Mouse (Mus musculus) cerebellum, adult 11-12 months (tissue): ENCODE data around the gene Tcf7l2.
A peak's percentile ranks its signal among the peaks of the same experiment; 100 is the strongest.

Source experiments
- DNase-seq: peaks from one replicate; pipeline ENCODE4 v3.0.0; 2022

Gene Tcf7l2

GRCm38 (mm10) chr19:55741439-55741928, at the start of gene Tcf7l2:
TSS of gene Tcf7l2 (plus strand) at chr19:55741820.
- peak; percentile 16 for DNase-seq

DNA sequence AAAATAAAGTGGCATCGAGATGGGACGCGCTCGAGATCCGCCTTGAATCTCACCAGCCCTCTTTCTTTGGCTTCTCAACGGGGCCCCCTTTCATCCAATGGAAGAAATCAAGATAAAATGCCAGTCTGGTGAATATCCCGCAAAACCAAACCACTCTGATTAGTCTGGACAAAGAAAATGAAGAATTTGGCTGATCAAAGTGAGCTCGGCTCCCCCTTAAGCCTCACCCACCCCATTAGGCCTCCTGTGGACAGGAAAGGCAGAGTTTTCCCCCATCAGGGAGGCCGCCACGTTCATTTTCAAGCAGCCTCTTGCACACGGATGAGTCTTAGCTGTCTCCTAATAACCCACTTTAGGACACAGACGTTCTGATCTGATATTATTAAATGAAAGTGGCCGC, 47.0 kb upstream of the Tcf7l2 start:
- no peak for DNase-seq

- DNase-seq = no peak
Measured at GRCm38 (mm10) chr19:55695418-55695817, 46.2 kb upstream of the Tcf7l2 start.

- DNase-seq = no peak
Measured at GRCm38 (mm10) chr19:55698892-55699291, 42.7 kb upstream of the Tcf7l2 start.

DNA sequence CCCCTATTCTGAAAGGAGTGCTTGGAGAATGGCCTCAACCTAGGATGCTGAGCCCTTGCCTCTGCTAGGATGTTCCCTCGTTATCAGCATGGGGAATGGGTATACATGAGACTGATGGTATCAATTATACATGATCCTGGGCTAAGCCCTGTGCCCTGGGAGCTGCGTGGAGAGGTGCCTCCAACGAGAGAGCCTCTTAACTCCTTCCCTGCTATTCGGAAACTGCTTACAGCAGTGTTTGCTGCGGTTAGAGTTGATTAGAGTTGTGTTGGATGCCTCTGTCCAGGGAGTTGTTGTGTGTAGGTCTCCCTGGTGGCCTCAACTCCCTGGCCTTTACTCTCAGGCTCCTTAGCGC, 41.4 kb upstream of the Tcf7l2 start:
- DNase-seq = no peak

- DNase-seq = no peak
Measured at GRCm38 (mm10) chr19:55700569-55701282, 40.9 kb upstream of the Tcf7l2 start.

- DNase-seq = no peak
Measured at GRCm38 (mm10) chr19:55701283-55701633, 40.4 kb upstream of the Tcf7l2 start.

GRCm38 (mm10) chr19:55702081-55702480, 39.5 kb upstream of the Tcf7l2 start:
- no peak for DNase-seq

DNA sequence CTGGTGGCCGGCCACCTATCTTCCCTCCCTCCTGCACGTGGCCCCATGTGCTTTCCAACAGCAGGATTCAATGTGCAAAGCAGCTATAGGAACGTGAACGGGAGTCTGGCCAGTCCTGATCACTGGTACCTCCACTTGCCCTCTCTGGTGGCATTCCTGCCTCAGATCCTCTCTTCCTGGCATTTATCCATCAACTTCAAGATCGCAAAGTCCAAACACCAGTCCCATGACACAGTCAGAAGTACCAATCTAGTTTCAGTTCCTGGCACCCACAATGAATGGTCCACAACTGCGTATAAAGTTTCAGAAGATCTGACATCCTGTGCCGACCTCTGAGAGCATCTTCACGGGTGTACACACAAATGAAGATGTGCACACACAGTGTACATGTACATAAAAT, 38.9 kb upstream of the Tcf7l2 start:
- DNase-seq = no peak

DNA sequence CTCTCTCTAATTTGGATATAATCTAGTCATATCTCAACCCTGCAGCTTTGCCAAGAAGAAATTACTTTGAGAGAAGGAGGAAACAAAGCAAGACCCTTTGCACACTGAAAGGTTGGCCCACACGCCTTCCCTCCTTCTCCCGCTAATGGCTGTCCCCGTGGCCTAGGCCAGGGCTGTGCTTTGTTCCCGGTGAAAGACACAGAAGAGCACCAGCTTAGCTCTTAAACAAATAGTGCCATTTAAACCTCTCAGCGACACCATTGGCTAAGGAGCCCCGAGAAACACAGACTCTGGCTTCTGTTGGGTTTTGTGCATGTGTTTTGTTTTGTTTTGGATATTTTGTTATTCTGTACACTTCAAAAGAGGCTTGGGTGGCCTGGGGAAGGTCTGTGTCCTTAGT, 37.5 kb upstream of the Tcf7l2 start:
- no peak for DNase-seq

DNA sequence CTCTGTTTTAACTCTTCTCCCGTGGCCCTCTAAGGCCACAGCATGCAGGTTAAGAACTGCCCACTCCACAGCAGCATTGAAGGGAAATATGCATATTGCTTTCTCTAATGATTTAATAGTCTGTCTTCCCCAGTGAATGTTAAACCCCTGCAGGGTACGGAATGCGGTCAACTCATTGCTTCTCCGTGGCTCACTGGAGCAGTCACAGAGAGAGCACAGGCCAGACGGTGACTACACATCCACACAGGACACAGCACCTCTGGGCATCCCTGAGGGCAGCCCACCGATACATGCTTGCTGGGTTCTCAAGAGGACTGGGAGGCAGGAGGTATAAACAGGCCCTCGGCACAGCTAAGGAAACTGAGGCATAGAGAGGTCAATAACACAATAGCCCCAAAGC, 35.3 kb upstream of the Tcf7l2 start:
- DNase-seq = no peak

GRCm38 (mm10) chr19:55706806-55707205, 34.8 kb upstream of the Tcf7l2 start:
- no peak for DNase-seq

DNA sequence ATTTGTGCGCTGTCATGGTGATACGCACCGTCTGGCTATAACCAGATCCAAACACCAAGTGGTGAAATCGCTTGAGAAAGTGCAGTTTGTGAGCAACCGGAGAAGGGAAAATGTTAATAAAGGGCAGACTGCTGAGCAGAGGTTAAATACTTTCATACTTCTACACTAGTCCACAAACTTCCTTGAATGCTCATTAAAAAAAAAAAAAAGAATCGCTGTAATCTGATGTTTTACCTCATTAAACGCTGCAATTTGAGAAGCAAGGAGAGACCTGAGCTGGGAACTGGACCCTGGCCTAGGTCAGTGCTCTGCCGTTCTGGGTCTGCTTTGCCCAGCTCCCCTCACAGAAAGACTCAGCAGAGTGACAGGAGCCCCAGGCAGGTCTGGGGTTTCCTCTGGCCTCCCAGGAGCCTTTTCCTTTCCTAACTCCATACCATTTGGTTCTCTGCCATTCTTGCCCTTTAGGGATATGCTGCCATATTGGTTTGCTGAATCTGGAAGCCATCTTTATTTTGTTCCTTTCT, 33.5 kb upstream of the Tcf7l2 start:
- no peak for DNase-seq

- no peak for DNase-seq
Measured at GRCm38 (mm10) chr19:55710841-55711240, 30.8 kb upstream of the Tcf7l2 start.

DNA sequence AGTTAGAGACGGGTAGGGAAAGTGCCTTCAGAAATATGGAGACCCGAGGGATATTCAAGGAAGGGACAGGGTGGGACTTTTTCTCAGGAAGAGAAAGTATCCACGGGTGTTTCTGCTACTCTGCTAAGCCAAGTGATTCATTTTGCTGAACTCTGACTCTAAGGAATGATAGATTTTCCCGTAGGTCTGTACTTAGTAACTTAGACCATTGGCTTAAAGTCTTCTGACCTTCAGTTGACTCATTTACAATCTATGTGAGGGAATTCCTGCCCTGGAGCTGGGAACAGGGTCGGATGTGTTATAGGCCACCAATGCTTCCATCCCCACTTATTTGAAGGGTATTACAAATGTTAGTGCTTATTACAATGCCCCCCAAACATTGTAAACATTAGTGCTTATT, 29.9 kb upstream of the Tcf7l2 start:
- no peak for DNase-seq

DNA sequence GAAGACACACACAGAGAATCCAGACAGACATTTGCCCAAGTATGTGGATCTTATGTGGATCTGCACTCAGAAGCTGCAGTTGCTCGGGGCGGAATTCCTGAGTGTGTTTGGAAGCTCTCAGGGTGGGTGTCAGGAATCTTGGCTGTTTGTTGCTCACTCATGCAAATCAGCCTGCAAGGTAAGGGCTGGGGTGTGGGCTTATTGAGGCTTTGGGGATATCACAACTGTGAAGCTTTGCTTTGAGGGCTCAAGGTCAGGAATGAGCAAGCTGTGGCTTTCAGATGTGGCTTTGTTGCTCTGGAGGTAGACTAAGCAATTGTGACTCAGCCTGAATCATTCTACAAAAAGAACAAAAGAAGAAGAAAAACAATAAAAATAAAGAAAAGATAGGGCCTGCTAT, 28.9 kb upstream of the Tcf7l2 start:
- DNase-seq = no peak

GRCm38 (mm10) chr19:55714015-55714414, 27.6 kb upstream of the Tcf7l2 start:
- DNase-seq = no peak

DNA sequence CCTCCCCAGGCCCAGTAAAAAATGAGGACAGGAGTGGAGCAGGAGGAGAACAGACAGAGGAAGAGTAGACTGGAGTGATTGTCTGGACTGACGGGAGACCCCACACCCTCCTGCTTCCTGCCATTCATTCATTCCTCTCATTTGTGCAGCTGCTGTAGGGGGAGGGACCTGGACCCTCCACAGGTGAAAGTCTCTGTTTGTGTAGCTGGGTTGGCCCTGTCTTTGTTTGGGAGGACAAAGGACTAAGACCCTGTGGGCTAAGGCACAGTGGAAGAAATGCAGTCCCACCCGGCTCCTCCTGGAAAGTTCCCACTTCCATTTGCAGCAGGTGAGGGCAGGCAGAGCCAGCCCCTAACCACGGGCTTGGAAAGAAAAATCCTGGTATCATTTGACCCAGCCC, 27.0 kb upstream of the Tcf7l2 start:
- no peak for DNase-seq

DNA sequence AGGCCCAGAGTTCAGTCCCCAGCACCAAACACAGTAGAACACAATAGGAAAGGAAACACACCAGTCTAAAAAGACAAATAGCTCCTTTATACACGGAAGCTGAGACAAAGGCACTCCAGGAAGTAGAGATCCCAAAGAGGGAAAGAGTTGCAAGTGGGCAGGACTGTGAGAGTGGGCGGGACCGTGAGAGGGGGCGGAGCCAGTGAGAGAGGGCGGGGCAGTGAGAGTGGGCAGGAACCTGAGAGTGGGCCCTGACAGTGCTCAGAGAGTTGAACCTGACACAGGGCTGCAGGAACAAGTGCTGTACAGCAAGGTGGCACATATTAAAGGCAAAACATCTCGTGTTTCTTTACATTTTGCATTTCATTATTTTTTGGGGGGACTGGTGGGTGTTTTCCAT, 22.5 kb upstream of the Tcf7l2 start:
- DNase-seq = no peak

DNA sequence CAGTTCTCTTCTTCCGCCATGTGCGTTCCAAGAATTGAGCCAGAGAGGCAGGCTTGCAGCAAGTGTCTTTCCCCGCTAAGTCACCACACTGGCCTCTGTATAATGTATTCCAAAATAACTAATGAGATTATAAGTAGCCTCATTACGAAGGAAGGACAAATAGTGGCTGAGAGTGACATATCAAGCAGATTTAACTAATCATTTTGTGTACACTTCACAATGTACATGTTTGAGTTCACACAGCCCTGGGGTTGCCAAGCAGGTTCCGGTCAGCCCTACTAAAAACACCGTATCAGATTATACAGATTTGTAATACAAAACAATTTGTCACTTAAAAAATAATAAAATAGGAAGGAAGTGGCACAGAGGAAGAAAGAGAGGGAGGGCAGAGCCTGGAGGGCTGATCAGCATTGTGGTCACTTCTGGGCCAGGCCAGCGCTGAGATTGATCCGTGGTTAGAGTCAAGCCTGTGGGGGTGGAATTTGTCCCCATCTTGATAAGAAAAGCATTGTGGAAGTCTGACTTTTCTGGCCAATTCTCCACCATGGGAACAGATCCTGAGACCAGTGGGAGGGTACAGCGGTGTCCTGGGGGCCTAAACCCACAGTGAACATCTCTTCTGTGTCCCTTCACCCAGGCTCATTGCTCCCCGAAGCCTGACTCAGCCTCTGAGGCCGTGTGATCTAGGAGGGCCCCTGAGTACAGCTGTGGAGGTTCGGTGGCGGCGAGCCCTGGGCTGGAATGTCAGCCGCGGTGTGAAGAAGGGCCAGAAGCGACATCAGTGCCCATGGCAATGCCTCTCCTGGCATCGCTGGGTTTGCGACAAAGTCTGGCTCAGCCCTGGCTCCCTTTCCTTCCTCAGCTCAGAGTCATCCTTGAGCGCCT, 21.9 kb upstream of the Tcf7l2 start:
- DNase-seq = no peak

DNA sequence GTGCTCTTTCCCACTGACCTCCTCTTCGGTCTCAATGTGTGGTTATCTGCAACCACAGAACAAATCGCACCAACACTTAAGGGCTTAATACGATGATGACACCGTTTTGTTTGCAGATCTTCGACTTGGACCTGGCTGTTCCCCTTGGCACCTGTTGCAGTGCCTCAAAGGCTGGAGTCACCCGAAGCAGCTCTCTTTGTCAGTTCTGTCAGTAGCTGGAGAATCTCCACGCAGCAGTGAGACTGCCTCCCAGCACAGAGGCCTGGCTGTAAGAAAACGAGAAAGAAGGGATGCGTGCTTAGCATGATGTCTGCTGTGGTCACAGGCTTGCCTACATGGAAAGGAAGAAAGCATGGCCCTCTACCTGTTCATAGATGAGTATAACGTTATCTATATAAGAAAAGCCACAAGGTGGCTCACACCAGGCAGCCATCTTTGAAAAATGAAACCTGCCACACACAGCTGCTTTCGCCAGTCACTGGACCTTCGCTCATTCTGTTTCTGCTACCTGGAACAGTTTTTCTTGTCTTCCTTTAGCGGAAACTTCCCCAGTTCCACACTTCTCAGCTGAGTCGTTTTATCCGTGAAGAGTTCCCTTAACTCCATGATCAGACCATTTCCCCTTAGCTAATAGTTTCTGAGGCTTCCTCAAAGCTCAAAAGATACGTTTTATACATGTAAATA, 21.1 kb upstream of the Tcf7l2 start:
- DNase-seq = no peak

- no peak for DNase-seq
Measured at GRCm38 (mm10) chr19:55722376-55722775, 19.2 kb upstream of the Tcf7l2 start.

DNA sequence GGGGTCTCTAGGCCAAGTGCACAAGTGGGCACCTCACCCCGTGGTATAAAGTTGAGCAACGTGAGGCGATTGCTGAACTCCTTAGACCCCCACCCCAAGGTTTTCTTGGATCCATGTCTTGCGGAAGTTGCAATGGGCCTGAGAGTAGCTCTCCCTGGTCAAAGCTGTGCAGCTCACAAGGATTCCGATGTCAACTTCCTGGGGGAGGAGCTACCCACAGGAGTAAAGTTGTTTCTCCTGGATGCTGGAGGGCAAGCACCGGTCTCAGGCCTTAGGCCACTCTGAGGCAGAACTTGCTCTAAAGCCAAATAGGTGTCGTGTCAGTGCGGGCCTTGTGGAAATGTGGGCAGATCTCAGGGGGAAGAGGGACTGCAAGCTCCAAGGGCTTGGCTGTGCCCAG, 12.2 kb upstream of the Tcf7l2 start:
- DNase-seq = no peak

DNA sequence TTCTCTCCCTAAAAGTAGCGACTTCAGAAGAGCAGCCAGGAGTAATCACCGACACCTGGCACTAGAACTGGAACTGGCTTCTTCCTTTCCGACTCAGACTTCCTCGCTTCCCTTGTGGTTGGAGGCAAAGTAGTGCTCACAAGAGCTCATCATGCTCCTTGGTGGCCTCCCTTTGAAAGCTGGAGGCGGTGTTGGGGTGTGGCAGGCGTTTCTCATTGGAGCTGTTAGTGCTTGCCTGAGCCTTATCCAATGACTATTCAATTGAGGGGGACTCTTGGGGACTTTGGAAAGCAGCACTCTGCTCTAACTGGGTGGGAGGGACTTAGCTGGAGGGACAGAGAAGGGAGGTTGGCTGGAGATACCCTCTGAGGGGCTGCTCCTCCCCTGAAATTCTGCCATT, 9.1 kb upstream of the Tcf7l2 start:
- no peak for DNase-seq
